9 mouse cellular contexts compared by ENCODE assay signal in the genomic region with DNA sequence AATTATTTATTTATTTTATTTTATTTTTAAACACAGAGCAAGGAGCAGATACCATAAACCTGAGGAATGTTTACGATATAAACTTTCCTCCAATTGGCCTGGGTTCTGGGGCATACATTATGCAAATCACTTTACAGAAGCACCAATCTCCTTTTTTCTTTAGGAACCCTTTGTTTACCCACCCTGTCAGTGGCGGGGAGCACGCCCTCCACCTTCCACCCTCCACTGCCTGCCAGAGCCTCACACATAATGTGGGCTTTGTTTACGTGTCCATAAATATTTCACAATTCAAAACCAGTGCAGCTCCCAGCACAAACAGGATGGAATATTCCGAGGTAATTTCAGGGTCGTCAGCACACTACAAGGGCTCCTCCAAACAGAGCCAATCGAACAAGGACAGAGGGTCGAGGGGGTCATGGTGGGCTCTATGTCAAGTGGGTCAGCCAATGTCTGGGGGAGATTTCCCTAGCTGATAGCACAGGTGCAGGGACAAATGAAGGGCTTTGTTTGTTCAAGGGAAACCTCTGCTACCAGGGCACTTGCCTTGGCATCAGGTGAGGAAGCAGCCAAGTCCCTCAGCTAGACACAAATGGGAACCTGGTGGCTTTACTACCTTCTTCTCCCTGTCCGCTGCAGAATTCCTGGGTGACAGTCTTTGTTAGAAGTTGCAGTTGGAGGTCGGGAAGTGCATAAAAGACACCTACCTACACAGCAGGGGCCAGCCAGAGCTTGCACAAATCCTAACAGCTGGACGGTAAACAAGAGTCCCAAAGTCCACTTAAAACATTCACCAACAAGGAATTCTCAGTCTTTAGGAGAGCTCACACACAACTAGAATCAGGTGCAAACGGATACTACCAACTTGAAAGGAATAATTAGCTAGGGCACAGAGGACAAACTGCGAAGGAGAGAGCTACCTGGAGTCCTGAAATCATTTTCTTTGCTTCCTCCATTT. TPM values are rescaled to one million over a fixed set of nuclear protein-coding genes. Genes with fewer than 3 reads are reported as not detected.
DNase-seq lines count a peak whose midpoint lies in the region; ATAC-seq lines count a peak whose summit lies in the region.
"Had no signal": no experiment of that assay in that cellular context is flagged by ENCODE, and none has a peak within 500 bp of the region (broad histone marks: within the 10 kb centered on the region; RNA-seq: fewer than 3 reads in every experiment).

No protein-coding gene starts in this region.

- H3K9ac ChIP-seq in midbrain, embryonic 11.5 days (ENCODE audit: low read length), result no peak overlapping the region
- H3K9ac ChIP-seq in midbrain, embryonic 15.5 days, result no peak overlapping the region
- H3K9ac ChIP-seq in intestine, embryonic 14.5 days (ENCODE audit: low read length), result no peak overlapping the region
- H3K9ac ChIP-seq in limb, embryonic 13.5 days, result no peak overlapping the region

- 19% methylated on average over 13 of the region's 13 CpGs for WGBS in midbrain, embryonic 11.5 days
- WGBS in midbrain, embryonic 15.5 days, result 18% methylated on average over 13 of the region's 13 CpGs
- 28% methylated on average over 13 of the region's 13 CpGs for WGBS in intestine, embryonic 14.5 days
- WGBS in limb, embryonic 13.5 days, result 37% methylated on average over 13 of the region's 13 CpGs

- peaks cover 21% of the 10 kb centered on the region for H3K4me1 ChIP-seq in midbrain, embryonic 11.5 days (ENCODE audit: control insufficient read depth, insufficient read depth, low read length)
- H3K4me1 ChIP-seq in midbrain, embryonic 15.5 days, result peaks cover 18% of the 10 kb centered on the region
- peaks cover 6% of the 10 kb centered on the region for H3K4me1 ChIP-seq in intestine, embryonic 14.5 days (replicated peaks; ENCODE audit: control insufficient read depth, insufficient read depth, low read length)
- H3K4me1 ChIP-seq in limb, embryonic 13.5 days, result peaks cover 25% of the 10 kb centered on the region

- peak; percentile 62 for ATAC-seq in midbrain, embryonic 11.5 days (ENCODE audit: low FRiP score)
- no peak for ATAC-seq in midbrain, embryonic 15.5 days (replicated peaks)
- ATAC-seq in intestine, embryonic 14.5 days (replicated peaks; ENCODE audit: low FRiP score, low TSS enrichment, low read depth), result peak; percentile 69
- no peak for ATAC-seq in limb, embryonic 13.5 days (ENCODE audit: low FRiP score, low read depth)
- ATAC-seq in activated CD4-positive, CD25-positive, alpha-beta regulatory T cell, adult 4 months, result no peak

- H3K27ac ChIP-seq in midbrain, embryonic 11.5 days (ENCODE audit: low read depth, low read length), result no peak overlapping the region
- no peak overlapping the region for H3K27ac ChIP-seq in midbrain, embryonic 15.5 days
- H3K27ac ChIP-seq in intestine, embryonic 14.5 days (ENCODE audit: low read depth), result no peak overlapping the region
- peak overlapping the region; percentile 34 for H3K27ac ChIP-seq in limb, embryonic 13.5 days

- H3K4me3 ChIP-seq in midbrain, embryonic 11.5 days (ENCODE audit: low read depth, low read length), result no peak overlapping the region
- no peak overlapping the region for H3K4me3 ChIP-seq in midbrain, embryonic 15.5 days
- H3K4me3 ChIP-seq in intestine, embryonic 14.5 days (ENCODE audit: low read depth, low read length), result no peak overlapping the region
- 0 out of 2 replicates have a peak overlapping the region, but pooled peaks have one; percentile 5 for H3K4me3 ChIP-seq in limb, embryonic 13.5 days

- no peaks in the 10 kb centered on the region for H3K36me3 ChIP-seq in midbrain, embryonic 11.5 days (ENCODE audit: control insufficient read depth, insufficient read depth, low read length)
- peaks cover 14% of the 10 kb centered on the region; the same call in 1 of the 2 replicates for H3K36me3 ChIP-seq in midbrain, embryonic 15.5 days (replicated peaks)
- H3K36me3 ChIP-seq in intestine, embryonic 14.5 days (ENCODE audit: control insufficient read depth, insufficient read depth, low read length), result 0 out of 2 replicates have a peak, but pooled peaks cover 6% of the 10 kb centered on the region
- H3K36me3 ChIP-seq in limb, embryonic 13.5 days, result peaks cover 47% of the 10 kb centered on the region

- DNase-seq in midbrain, embryonic 11.5 days (ENCODE audit: low spot score, missing footprints), result peak; percentile 87
- no peak for DNase-seq in intestine, embryonic 14.5 days (ENCODE audit: low spot score)
- DNase-seq in yolk sac, embryonic 10.5 days (ENCODE audit: low spot score), result peak; percentile 68
- no peak for DNase-seq in gastrocnemius, postnatal 36 days
- DNase-seq in cerebellum, postnatal 10 days, result no peak
- DNase-seq: right cerebral cortex, postnatal 25 days had no signal

- no peaks in the 10 kb centered on the region for H3K27me3 ChIP-seq in midbrain, embryonic 11.5 days (ENCODE audit: control insufficient read depth, insufficient read depth, low read length)
- no peaks in the 10 kb centered on the region for H3K27me3 ChIP-seq in midbrain, embryonic 15.5 days (replicated peaks)
- H3K27me3 ChIP-seq in intestine, embryonic 14.5 days (replicated peaks; ENCODE audit: control insufficient read depth, insufficient read depth, low read length), result 0 out of 2 replicates have a peak, but pooled peaks cover 2% of the 10 kb centered on the region
- no peaks in the 10 kb centered on the region for H3K27me3 ChIP-seq in limb, embryonic 13.5 days

- peak overlapping the region; percentile 28; the same call in 1 of the 2 replicates for H3K4me2 ChIP-seq in midbrain, embryonic 11.5 days
- H3K4me2 ChIP-seq in midbrain, embryonic 15.5 days, result no peak overlapping the region
- 0 out of 2 replicates have a peak overlapping the region, but pooled peaks have one; percentile 9 for H3K4me2 ChIP-seq in intestine, embryonic 14.5 days (ENCODE audit: low read length)
- peak overlapping the region; percentile 23 for H3K4me2 ChIP-seq in limb, embryonic 13.5 days (replicated peaks)

- H3K9me3 ChIP-seq in midbrain, embryonic 11.5 days (ENCODE audit: control insufficient read depth, low read length), result no peaks in the 10 kb centered on the region
- no peaks in the 10 kb centered on the region for H3K9me3 ChIP-seq in midbrain, embryonic 15.5 days
- no peaks in the 10 kb centered on the region for H3K9me3 ChIP-seq in intestine, embryonic 14.5 days (ENCODE audit: control insufficient read depth, low read length)
- H3K9me3 ChIP-seq in limb, embryonic 13.5 days, result no peaks in the 10 kb centered on the region

- intact Hi-C loops in gastrocnemius, postnatal 36 days (cut with DNase I), result no loop called here

RNA-seq across cellular contexts. Expression of a gene that starts 33.3 kb away (rescaled TPM):
- 63.5 and 66.4 TPM in 2 replicates for polyA plus RNA-seq in midbrain, embryonic 11.5 days (2014; fragmentation: Nextera tagmentation; extraction: Ambion mirVana)
- 43.9 and 51.9 TPM in 2 replicates for polyA plus RNA-seq in midbrain, embryonic 15.5 days (2015; fragmentation: Nextera tagmentation; extraction: Ambion mirVana)
- polyA plus RNA-seq in intestine, embryonic 14.5 days (2014; fragmentation: Nextera tagmentation; extraction: Ambion mirVana), result 52.9 and 60.9 TPM in 2 replicates
- polyA plus RNA-seq in limb, embryonic 13.5 days (2015; fragmentation: Nextera tagmentation; extraction: Ambion mirVana), result 41.4 and 45.4 TPM in 2 replicates
- 100 to 1,000 TPM; 207 to 232 TPM for total RNA-seq in gastrocnemius, postnatal 36 days (2021)
- polyA plus RNA-seq in activated CD4-positive, CD25-positive, alpha-beta regulatory T cell, adult 4 months (2017; shearing (Covaris generic)), result 10 to 100 TPM; 15.8 to 18.2 TPM

RNA-seq across cellular contexts. Expression of a gene that starts 46.4 kb away (rescaled TPM):
- 18.5 and 22.9 TPM in 2 replicates for polyA plus RNA-seq in midbrain, embryonic 11.5 days (2014; fragmentation: Nextera tagmentation; extraction: Ambion mirVana)
- 33.0 and 37.9 TPM in 2 replicates for polyA plus RNA-seq in midbrain, embryonic 15.5 days (2015; fragmentation: Nextera tagmentation; extraction: Ambion mirVana)
- polyA plus RNA-seq in intestine, embryonic 14.5 days (2014; fragmentation: Nextera tagmentation; extraction: Ambion mirVana), result 7.7 and 8.6 TPM in 2 replicates
- polyA plus RNA-seq in limb, embryonic 13.5 days (2015; fragmentation: Nextera tagmentation; extraction: Ambion mirVana), result 18.6 and 23.6 TPM in 2 replicates
- total RNA-seq in gastrocnemius, postnatal 36 days (2021), result 1 to 10 TPM; 1.4 to 3.5 TPM
- polyA plus RNA-seq in activated CD4-positive, CD25-positive, alpha-beta regulatory T cell, adult 4 months (2017; shearing (Covaris generic)), result under 1 TPM in 1 of 2 experiments, not detected in 1; 0.60 TPM

RNA-seq across cellular contexts. Expression of a gene that starts 53.4 kb away (rescaled TPM):
- polyA plus RNA-seq in midbrain, embryonic 11.5 days (2014; fragmentation: Nextera tagmentation; extraction: Ambion mirVana), result 0.88 and 1.2 TPM in 2 replicates
- 1.5 and 2.3 TPM in 2 replicates for polyA plus RNA-seq in midbrain, embryonic 15.5 days (2015; fragmentation: Nextera tagmentation; extraction: Ambion mirVana)
- 10.3 and 12.7 TPM in 2 replicates for polyA plus RNA-seq in intestine, embryonic 14.5 days (2014; fragmentation: Nextera tagmentation; extraction: Ambion mirVana)
- polyA plus RNA-seq in limb, embryonic 13.5 days (2015; fragmentation: Nextera tagmentation; extraction: Ambion mirVana), result 3.8 and 4.7 TPM in 2 replicates
- total RNA-seq in gastrocnemius, postnatal 36 days (2021), result 1 to 10 TPM; 1.8 to 4.2 TPM
- polyA plus RNA-seq in activated CD4-positive, CD25-positive, alpha-beta regulatory T cell, adult 4 months (2017; shearing (Covaris generic)), result not detected

RNA-seq across cellular contexts. Expression of a gene that starts 58.2 kb away (rescaled TPM):
- 5.3 and 6.1 TPM in 2 replicates for polyA plus RNA-seq in midbrain, embryonic 11.5 days (2014; fragmentation: Nextera tagmentation; extraction: Ambion mirVana)
- 10.7 and 11.8 TPM in 2 replicates for polyA plus RNA-seq in midbrain, embryonic 15.5 days (2015; fragmentation: Nextera tagmentation; extraction: Ambion mirVana)
- polyA plus RNA-seq in intestine, embryonic 14.5 days (2014; fragmentation: Nextera tagmentation; extraction: Ambion mirVana), result 41.5 and 44.4 TPM in 2 replicates
- 71.2 and 74.0 TPM in 2 replicates for polyA plus RNA-seq in limb, embryonic 13.5 days (2015; fragmentation: Nextera tagmentation; extraction: Ambion mirVana)
- total RNA-seq in gastrocnemius, postnatal 36 days (2021), result 1,000 to 10,000 TPM; 1,018 to 1,083 TPM
- polyA plus RNA-seq in activated CD4-positive, CD25-positive, alpha-beta regulatory T cell, adult 4 months (2017; shearing (Covaris generic)), result 1 to 10 TPM; 3.7 to 4.5 TPM

RNA-seq across cellular contexts. Expression of a gene that starts 59.3 kb away (rescaled TPM):
- 0.48 and 0.81 TPM in 2 replicates for polyA plus RNA-seq in midbrain, embryonic 11.5 days (2014; fragmentation: Nextera tagmentation; extraction: Ambion mirVana)
- polyA plus RNA-seq in midbrain, embryonic 15.5 days (2015; fragmentation: Nextera tagmentation; extraction: Ambion mirVana), result 0.87 and 1.1 TPM in 2 replicates
- polyA plus RNA-seq in intestine, embryonic 14.5 days (2014; fragmentation: Nextera tagmentation; extraction: Ambion mirVana), result 2.1 and 4.0 TPM in 2 replicates
- polyA plus RNA-seq in limb, embryonic 13.5 days (2015; fragmentation: Nextera tagmentation; extraction: Ambion mirVana), result 37.8 and 39.3 TPM in 2 replicates
- total RNA-seq in gastrocnemius, postnatal 36 days (2021), result 100 to 1,000 TPM; 118 to 134 TPM
- polyA plus RNA-seq in activated CD4-positive, CD25-positive, alpha-beta regulatory T cell, adult 4 months (2017; shearing (Covaris generic)), result 1 to 10 TPM in 1 of 2 experiments, not detected in 1; 1.3 TPM

Comparison
In these comparisons a context has a peak if more than half of its experiments do, and no peak if none do; other contexts are left out.
1. ATAC-seq: peak in midbrain, embryonic 11.5 days (single experiment) and intestine, embryonic 14.5 days (single experiment); none in midbrain, embryonic 15.5 days (single experiment), limb, embryonic 13.5 days (single experiment) and activated CD4-positive, CD25-positive, alpha-beta regulatory T cell, adult 4 months (single experiment).
2. DNase-seq: peak in midbrain, embryonic 11.5 days (single experiment) and yolk sac, embryonic 10.5 days (single experiment); none in intestine, embryonic 14.5 days (single experiment), gastrocnemius, postnatal 36 days (0 of 2) and cerebellum, postnatal 10 days (0 of 2).